Mouse (Mus musculus): Measurements from ENCODE around the gene Tmem45b.
"Not testable (repeated sequence)": the region's sequence is repeated elsewhere in the genome, so short reads cannot be mapped to it uniquely, and the experiment has no call there.

Gene Tmem45b

GRCm38 (mm10) chr9:31463692-31464474, at the start of gene Tmem45b:
TSS of gene Tmem45b (minus strand) at chr9:31464462.
- no peak for DNase-seq

DNA sequence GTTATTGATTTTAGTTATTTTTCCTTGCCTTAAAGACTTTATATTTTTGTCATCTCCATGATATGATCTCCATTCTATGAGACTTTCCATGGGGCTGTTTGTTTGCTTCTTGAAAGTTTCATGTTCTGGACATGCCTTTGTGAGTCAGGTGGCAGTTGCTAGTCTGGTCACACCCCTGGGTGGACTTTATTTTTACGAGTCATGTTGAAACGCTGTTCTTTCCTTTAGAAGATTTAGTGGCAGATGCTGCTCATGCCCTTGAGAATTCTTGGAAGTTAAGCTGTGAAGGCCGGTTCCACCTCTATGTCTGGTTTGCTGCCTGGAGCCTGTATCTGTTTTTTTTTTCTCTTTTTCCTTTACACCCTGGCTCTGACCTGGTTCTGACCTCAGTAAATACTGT, 43.9 kb upstream of the Tmem45b start:
- no peak for DNase-seq

DNA sequence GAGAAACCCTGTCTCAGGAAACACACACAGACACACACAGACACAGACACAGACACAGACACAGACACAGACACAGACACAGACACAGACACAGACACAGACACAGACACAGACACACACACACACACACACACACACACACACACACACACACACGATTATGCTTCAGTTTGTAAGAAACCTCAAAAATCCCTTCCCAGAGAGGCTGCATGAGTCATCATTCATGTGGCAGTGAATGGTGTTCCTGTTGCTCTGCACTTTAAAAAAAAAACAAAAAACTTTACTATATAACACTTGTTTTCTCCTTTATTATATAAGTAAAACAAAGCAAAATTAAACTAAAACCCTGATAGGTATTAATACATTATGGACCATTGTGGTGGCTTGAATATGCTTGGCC, 37.0 kb upstream of the Tmem45b start:
- DNase-seq: not testable (repeated sequence)

GRCm38 (mm10) chr9:31463190-31463589, 1.1 kb downstream of the Tmem45b start:
- no peak for DNase-seq

DNA sequence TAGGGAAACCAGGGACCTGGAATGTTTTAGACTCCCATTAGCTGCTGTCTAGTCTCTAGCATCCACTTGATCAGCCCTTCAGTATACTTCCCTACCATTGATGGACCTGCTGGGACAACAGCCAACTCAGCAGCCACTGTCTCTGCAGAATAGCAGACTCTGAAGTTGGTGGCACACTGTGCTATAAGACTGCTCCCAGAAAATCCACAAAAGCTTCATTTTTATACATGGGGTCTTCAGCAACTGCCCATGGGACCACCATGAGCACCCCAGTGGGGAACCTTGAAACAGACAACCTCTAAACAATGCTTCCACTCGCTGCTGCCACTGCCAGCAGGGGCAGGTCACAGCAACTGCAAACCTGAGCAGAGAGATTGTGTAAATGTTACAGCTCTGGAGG, 9.9 kb downstream of the Tmem45b start:
- no peak for DNase-seq

GRCm38 (mm10) chr9:31452166-31452565, 12.1 kb downstream of the Tmem45b start:
- no peak for DNase-seq

- DNase-seq: no peak
Observed at GRCm38 (mm10) chr9:31449145-31449772, 15.0 kb downstream of the Tmem45b start.

DNA sequence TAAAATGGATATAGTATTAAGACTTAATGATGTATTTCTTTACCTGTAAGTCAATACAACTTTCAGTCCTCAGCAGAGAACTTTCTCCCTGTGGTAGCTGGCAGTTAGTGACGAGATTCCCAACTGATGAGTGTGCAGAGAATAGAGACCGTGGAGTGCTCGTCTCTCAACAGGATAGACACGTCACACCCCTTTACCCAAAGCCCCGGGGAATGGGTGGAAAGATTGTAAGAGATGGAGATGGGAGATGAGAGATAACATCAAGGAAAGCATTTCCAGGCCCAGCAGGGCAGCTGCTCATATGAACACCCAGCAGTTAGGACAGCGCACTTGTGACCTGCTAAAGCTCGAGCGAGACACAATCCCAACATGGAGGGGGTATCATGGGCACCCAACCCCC, 20.0 kb downstream of the Tmem45b start:
- no peak for DNase-seq

DNA sequence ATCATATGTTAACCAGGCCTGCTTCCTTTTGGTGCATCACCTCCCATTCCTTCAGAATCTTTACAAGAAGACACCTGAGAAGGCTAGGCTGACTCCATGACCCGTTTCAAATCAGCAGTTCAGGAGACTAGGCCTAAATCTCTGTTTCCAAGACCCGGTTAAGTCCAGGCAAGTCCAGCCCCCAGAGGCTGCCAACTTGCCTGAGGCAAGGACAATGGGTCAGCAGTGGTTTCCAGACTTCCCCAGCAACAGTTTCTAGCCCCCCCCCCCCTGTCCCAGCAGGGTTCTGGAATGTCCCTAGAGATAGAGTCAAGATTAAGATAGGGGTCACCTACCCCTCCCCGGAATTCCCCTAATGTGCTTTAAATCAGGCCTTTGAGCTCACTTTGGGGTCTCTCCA, 22.8 kb downstream of the Tmem45b start:
- no peak for DNase-seq

GRCm38 (mm10) chr9:31440366-31440765, 23.9 kb downstream of the Tmem45b start:
- no peak for DNase-seq

DNA sequence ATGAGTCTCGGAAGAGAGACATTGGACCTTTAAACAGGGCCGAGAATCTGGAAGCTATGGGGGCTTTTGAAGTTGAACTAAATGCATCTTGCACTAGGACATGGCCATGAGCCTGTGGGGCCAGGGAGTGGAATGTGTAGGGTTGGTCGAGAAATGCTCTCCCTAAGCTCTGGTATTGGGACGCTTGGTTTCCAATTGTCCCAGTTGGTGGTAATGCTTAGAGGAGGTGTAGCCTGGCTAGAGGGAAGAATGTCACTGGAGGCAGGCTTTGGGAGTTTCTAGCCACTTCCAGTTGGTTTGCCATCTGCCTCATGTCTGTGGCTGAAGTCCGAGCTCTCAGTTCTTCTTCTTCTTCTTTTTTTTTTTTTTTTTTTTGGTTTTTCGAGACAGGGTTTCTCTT, 24.9 kb downstream of the Tmem45b start:
- DNase-seq: no peak

DNA sequence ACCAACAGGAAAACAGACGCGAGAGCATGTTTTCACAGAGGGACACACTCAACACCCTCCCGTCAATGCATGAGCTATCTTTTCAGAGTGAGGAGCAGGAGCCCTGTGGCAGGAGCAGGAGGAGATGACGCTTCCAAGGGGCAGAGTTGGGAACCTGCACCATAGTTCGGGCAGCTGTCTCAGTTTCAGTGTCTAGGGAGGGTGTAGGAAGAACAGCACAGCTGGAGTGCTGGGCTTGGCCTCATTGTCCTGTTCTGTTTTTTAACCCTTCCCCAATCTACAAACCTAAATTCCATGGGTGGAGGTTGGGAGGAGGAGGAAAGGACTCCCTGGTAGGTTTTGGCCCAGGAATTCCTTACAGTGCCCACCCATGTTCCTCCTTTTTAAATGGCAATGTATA, 25.4 kb downstream of the Tmem45b start:
- no peak for DNase-seq

DNA sequence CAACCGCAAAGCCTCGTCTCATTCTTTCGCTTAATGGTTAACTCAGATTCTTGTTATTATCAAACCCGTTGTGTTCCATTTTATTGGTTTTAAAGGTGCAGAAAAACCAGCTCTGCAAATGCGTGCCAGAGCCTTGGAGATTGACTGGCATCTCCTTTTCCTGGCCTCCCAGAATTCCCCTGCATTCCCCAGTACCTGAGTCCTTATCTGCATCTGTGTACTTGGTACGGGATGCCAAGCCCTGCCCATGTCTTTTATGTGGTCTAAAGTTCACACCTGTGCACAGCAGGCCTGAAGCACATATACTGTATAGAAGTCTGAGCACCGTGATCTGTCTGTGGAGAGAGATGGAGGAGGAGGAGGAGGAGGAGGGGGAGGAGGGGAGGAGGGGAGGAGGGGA, 26.4 kb downstream of the Tmem45b start:
- DNase-seq: no peak

GRCm38 (mm10) chr9:31435415-31435814, 28.8 kb downstream of the Tmem45b start:
- DNase-seq: no peak

DNA sequence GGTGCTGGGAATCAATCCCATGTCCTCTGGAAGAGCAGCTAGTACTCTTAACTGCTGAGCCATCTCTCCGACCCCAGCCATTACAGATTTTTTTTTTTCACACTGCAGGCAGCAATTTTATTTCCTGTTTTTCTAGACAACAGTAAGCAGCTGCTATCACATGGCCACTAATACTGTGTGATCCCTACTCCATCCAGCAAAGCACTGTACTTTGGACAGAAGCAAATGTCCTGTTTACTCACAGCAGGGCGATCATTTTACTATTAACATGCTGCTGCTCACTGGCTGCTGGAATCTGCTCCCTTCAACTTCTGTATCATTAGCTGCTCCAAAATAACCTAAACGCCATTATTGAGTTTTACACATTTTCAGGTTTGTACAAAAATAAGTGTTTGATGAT, 30.8 kb downstream of the Tmem45b start:
- DNase-seq: no peak

DNA sequence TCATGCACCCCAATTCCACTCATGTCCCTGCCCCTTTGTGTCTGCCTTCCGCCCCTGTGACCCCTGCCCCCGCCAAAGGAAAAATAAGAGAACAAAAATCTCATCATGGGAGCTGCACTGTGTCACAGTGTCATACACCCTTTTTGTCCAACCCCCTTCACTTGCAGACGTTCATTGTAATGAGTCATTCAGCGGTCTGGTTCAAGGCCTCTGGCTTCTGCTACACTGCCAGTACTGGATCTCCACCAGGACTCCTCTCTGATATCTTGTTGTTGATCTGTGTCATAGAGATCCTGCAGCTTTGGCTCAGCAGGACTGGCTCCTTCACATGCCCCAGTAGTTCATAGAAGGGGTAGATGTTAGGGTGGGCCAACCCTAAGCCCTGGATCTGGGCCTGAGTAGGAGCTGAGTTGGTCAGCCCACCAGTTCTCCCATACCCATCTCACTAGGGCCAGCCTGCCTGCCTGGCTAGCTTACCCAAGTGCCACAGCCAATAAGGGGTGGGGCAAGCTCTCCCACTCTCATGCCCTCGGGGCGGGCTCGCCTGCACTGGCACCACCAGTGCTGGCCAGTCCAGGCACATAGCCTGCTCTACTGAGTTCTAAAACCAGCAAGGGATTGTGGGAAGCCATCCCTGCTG, 31.8 kb downstream of the Tmem45b start:
- no peak for DNase-seq

DNA sequence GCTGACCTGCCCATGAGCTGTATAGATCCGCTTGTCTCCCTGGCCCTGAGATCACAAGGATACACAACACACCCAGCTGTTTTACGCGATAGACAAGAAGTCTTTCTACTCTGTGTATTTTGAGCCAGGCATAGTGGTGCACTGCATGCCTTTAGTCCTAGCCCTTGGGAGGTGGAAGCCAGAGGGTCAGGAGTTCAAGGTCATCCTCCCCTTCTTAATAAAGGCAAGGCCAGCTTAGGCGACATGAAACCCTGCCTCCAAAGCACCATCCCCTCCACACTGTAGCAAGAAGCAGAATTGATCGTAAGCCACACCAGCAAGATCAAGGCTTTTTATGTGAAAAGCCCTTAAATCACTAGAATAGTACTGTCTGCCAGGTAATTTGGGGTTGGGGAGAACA, 32.5 kb downstream of the Tmem45b start:
- no peak for DNase-seq

DNA sequence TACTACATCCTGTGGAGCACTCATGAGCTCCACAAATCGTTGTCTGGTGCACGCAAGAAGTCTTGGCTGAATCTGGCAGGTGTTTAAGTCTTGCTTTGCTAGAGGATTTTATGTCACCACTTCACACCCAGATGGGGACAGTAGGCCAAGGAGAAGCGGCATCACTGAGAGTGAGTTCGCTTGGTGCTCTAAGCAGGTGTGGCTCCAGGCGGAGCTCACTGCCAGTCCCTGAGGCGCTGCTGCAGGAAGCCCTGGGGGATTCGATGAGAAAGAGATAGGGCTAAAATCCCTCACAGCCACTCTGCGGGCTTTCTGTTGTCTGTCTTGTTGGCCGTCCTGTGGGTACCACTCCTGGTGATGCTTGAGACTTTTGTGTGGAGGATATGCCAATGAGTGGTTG, 34.3 kb downstream of the Tmem45b start:
- no peak for DNase-seq

- DNase-seq: no peak
Observed at GRCm38 (mm10) chr9:31428971-31429370, 35.3 kb downstream of the Tmem45b start.

DNA sequence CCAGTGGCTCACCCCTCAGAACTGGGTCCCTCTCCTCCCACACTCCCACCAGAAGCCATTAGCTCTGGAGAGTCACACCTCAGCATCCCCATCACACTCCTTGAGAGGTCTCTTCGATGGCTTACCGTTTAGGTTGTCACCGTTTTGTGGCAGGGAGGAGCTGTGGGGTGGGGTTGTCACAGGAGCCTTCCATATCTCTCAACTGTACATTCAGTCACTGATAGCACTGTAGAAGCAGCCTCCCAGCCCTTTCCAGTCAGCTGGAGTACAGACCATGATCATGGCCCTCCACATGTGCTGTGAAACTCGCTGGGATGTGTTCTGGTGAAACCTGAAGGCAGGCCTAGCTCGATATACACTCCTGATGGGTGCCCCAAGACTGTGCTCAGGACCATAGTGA, 42.1 kb downstream of the Tmem45b start:
- no peak for DNase-seq

GRCm38 (mm10) chr9:31418821-31419220, 45.4 kb downstream of the Tmem45b start:
- DNase-seq: no peak

GRCm38 (mm10) chr9:31412165-31412564, 52.1 kb downstream of the Tmem45b start:
- DNase-seq: no peak

GRCm38 (mm10) chr9:31405217-31405616, 59.0 kb downstream of the Tmem45b start:
- DNase-seq: peak; percentile 30

DNA sequence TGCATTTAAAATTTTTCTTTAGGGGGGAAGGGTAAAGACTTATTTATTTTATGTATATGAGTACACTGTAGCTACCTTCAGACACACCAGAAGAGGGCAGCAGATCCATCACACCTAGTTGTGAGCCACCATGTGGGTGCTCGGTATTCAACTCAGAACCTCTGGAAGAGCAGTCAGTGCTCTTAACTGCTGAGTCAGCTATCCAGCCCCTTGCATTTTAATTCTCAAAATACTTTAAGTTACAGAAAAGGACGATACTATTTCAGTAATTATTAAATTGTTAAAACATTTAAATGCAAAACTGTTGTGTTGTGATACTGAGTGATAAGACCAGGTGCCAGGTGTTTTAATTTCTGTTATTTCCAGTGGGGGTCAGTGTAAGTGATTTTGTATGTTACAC, 60.0 kb downstream of the Tmem45b start:
- DNase-seq: no peak

All from retina, postnatal 1 day (tissue).